Mouse (Mus musculus) NIH3T3 (cell line): Measurements from ENCODE around the gene Igsf21.

Experiments
- DNase-seq: peaks from one replicate; pipeline ENCODE4 v3.0.0-alpha.2; 2012; ENCODE audit warnings: low read depth

Igsf21 gene

GRCm38 (mm10) chr4:140143884-140144525, 102.6 kb downstream of the Igsf21 start:
- no peak for DNase-seq

- no peak for DNase-seq
Observed at GRCm38 (mm10) chr4:140143178-140143577, 103.4 kb downstream of the Igsf21 start.

GRCm38 (mm10) chr4:140140485-140140884, 106.1 kb downstream of the Igsf21 start:
- no peak for DNase-seq

- DNase-seq: no peak
Observed at GRCm38 (mm10) chr4:140138846-140139245, 107.7 kb downstream of the Igsf21 start.

GRCm38 (mm10) chr4:140131625-140132321, 114.8 kb downstream of the Igsf21 start:
- DNase-seq: no peak

- no peak for DNase-seq
Observed at GRCm38 (mm10) chr4:140131201-140131600, 115.4 kb downstream of the Igsf21 start.

GRCm38 (mm10) chr4:140129553-140130275, 116.9 kb downstream of the Igsf21 start:
- no peak for DNase-seq

GRCm38 (mm10) chr4:140128116-140128515, 118.5 kb downstream of the Igsf21 start:
- no peak for DNase-seq

GRCm38 (mm10) chr4:140125806-140126205, 120.8 kb downstream of the Igsf21 start:
- DNase-seq: no peak

GRCm38 (mm10) chr4:140122534-140122933, 124.0 kb downstream of the Igsf21 start:
- DNase-seq: no peak

GRCm38 (mm10) chr4:140117275-140117691, 129.3 kb downstream of the Igsf21 start:
- DNase-seq: no peak

GRCm38 (mm10) chr4:140115756-140116155, 130.8 kb downstream of the Igsf21 start:
- DNase-seq: no peak

GRCm38 (mm10) chr4:140115053-140115452, 131.5 kb downstream of the Igsf21 start:
- DNase-seq: no peak

- DNase-seq: no peak
Observed at GRCm38 (mm10) chr4:140113690-140114475, 132.7 kb downstream of the Igsf21 start.

- no peak for DNase-seq
Observed at GRCm38 (mm10) chr4:140109626-140109948, 137.0 kb downstream of the Igsf21 start.

GRCm38 (mm10) chr4:140108871-140109625, 137.5 kb downstream of the Igsf21 start:
- no peak for DNase-seq

GRCm38 (mm10) chr4:140107161-140107560, 139.4 kb downstream of the Igsf21 start:
- no peak for DNase-seq

GRCm38 (mm10) chr4:140104795-140105194, 141.8 kb downstream of the Igsf21 start:
- no peak for DNase-seq

- no peak for DNase-seq
Observed at GRCm38 (mm10) chr4:140103341-140104027, 143.1 kb downstream of the Igsf21 start.

- DNase-seq: no peak
Observed at GRCm38 (mm10) chr4:140102581-140103200, 143.9 kb downstream of the Igsf21 start.
